ENCODE assay signal across 16 mouse cellular contexts in genomic region chr9:4680244-4680643, GRCm38 (mm10).
DNase-seq lines count a peak whose midpoint lies in the region; ATAC-seq and TF ChIP-seq lines count a peak whose summit lies in the region.
"Had no signal": no experiment of that assay in that cellular context is flagged by ENCODE, and none has a peak within 500 bp of the region (broad histone marks: within the 10 kb centered on the region; RNA-seq: fewer than 3 reads in every experiment).

No protein-coding gene starts in this region.

- DNase-seq in left cerebral cortex, postnatal 4 days, result peak; percentile 29
- no peak for DNase-seq in left cerebral cortex, postnatal 36 days (ENCODE audit: low spot score in 2 of 2)
- DNase-seq in cerebellum, adult 2 months, result peak; percentile 56 to 84
- DNase-seq in heart, embryonic 10.5 days (ENCODE audit: low spot score), result no peak
- no peak for DNase-seq in frontal cortex, postnatal 36 days (ENCODE audit: low spot score in 2 of 2)
- DNase-seq: gastrocnemius, adult 2 months; heart, adult 11 months; lung, adult 2 months had no signal

- 10% methylated on average over 2 of the region's 2 CpGs for WGBS in cerebellum, adult 2 months
- 34% methylated on average over 2 of the region's 2 CpGs for WGBS in forebrain, embryonic 16.5 days
- WGBS in heart, embryonic 10.5 days, result 88% methylated on average over 2 of the region's 2 CpGs

- H3K4me3 ChIP-seq in cerebellum, adult 2 months (replicated peaks; ENCODE audit: insufficient read depth, low read depth, low read length), result no peak overlapping the region
- H3K4me3 ChIP-seq in forebrain, embryonic 16.5 days (replicated peaks; ENCODE audit: low read length), result no peak overlapping the region
- no peak overlapping the region for H3K4me3 ChIP-seq in heart, embryonic 10.5 days
- H3K4me3 ChIP-seq: embryonic facial prominence, embryonic 13.5 days; gastrocnemius, adult 2 months; heart, embryonic 15.5 days; limb, embryonic 10.5 days; midbrain, embryonic 15.5 days had no signal

- H3K36me3 ChIP-seq in forebrain, embryonic 16.5 days (ENCODE audit: control insufficient read depth, insufficient read depth), result no peaks in the 10 kb centered on the region
- H3K36me3 ChIP-seq in heart, embryonic 10.5 days, result no peaks in the 10 kb centered on the region
- H3K36me3 ChIP-seq: embryonic facial prominence, embryonic 13.5 days; heart, embryonic 15.5 days; limb, embryonic 10.5 days; midbrain, embryonic 15.5 days had no signal

- no peak overlapping the region for H3K27ac ChIP-seq in cerebellum, adult 2 months (ENCODE audit: insufficient read depth, low read length)
- no peak overlapping the region for H3K27ac ChIP-seq in forebrain, embryonic 16.5 days (ENCODE audit: low read length)
- H3K27ac ChIP-seq in heart, embryonic 10.5 days, result no peak overlapping the region
- H3K27ac ChIP-seq: embryonic facial prominence, embryonic 13.5 days; gastrocnemius, adult 2 months; heart, embryonic 15.5 days; limb, embryonic 10.5 days; macrophage; midbrain, embryonic 15.5 days had no signal

- no peak overlapping the region for H3K4me2 ChIP-seq in forebrain, embryonic 16.5 days (ENCODE audit: low read length)
- H3K4me2 ChIP-seq: embryonic facial prominence, embryonic 13.5 days; heart, embryonic 15.5 days; liver, embryonic 11.5 days; midbrain, embryonic 15.5 days had no signal

- peak; percentile 68 for ATAC-seq in cerebellum, adult (ENCODE audit: insufficient number of reproducible peaks, low FRiP score, low TSS enrichment)
- peak; percentile 75 for ATAC-seq in forebrain, embryonic 16.5 days

- H3K4me1 ChIP-seq in cerebellum, adult 2 months (ENCODE audit: control insufficient read depth, insufficient read depth, low read length), result peaks cover 2% of the 10 kb centered on the region; the same call in 1 of the 2 replicates
- H3K4me1 ChIP-seq in forebrain, embryonic 16.5 days (replicated peaks; ENCODE audit: control insufficient read depth, insufficient read depth, low read length), result peaks cover 3% of the 10 kb centered on the region; the same call in 1 of the 2 replicates
- no peaks in the 10 kb centered on the region for H3K4me1 ChIP-seq in heart, embryonic 10.5 days
- H3K4me1 ChIP-seq: embryonic facial prominence, embryonic 13.5 days; heart, embryonic 15.5 days; limb, embryonic 10.5 days; midbrain, embryonic 15.5 days had no signal

- H3K9me3 ChIP-seq in forebrain, embryonic 16.5 days (ENCODE audit: control insufficient read depth, low read length), result no peaks in the 10 kb centered on the region
- H3K9me3 ChIP-seq in heart, embryonic 10.5 days, result no peaks in the 10 kb centered on the region
- H3K9me3 ChIP-seq: embryonic facial prominence, embryonic 13.5 days; heart, embryonic 15.5 days; limb, embryonic 10.5 days; midbrain, embryonic 15.5 days had no signal

- no peak overlapping the region for H3K9ac ChIP-seq in forebrain, embryonic 16.5 days (replicated peaks; ENCODE audit: low read depth, low read length)
- H3K9ac ChIP-seq: embryonic facial prominence, embryonic 13.5 days; heart, embryonic 15.5 days; midbrain, embryonic 15.5 days had no signal

- no peak for TF ChIP-seq POLR2A in cerebellum, adult 2 months (IDR thresholded peaks at IDR 0.05; ENCODE audit: borderline replicate concordance, insufficient read depth, low read length)

- intact Hi-C loops in left cerebral cortex, postnatal 4 days (cut with DNase I), result no loop called here
- intact Hi-C loops in left cerebral cortex, postnatal 36 days (cut with DNase I), result no loop called here

- H3K27me3 ChIP-seq in cerebellum, adult 2 months (ENCODE audit: control insufficient read depth, insufficient read depth, low read length), result no peaks in the 10 kb centered on the region
- no peaks in the 10 kb centered on the region for H3K27me3 ChIP-seq in forebrain, embryonic 16.5 days (replicated peaks; ENCODE audit: control insufficient read depth, insufficient read depth, low read length)
- no peaks in the 10 kb centered on the region for H3K27me3 ChIP-seq in heart, embryonic 10.5 days (ENCODE audit: insufficient read depth, poor library complexity, severe bottlenecking)
- H3K27me3 ChIP-seq: embryonic facial prominence, embryonic 13.5 days; heart, embryonic 15.5 days; midbrain, embryonic 15.5 days had no signal

- TF ChIP-seq CTCF in cerebellum, adult 2 months (IDR thresholded peaks at IDR 0.05; ENCODE audit: borderline replicate concordance, insufficient read depth, low read depth, low read length), result no peak

Comparison
In these comparisons a context has a peak if more than half of its experiments do, and no peak if none do; other contexts are left out.
1. DNase-seq: peak in left cerebral cortex, postnatal 4 days (single experiment) and cerebellum, adult 2 months (2 of 2); none in left cerebral cortex, postnatal 36 days (0 of 2), heart, embryonic 10.5 days (single experiment) and frontal cortex, postnatal 36 days (0 of 2).